Mouse (Mus musculus) thymus, postnatal 14 days (tissue): ENCODE measurements around the gene Gm10272.
"Not testable (repeated sequence)": the region's sequence is repeated elsewhere in the genome, so short reads cannot be mapped to it uniquely, and the experiment has no call there.

ENCODE experiments used
- DNase-seq: peaks from one replicate; pipeline ENCODE4 v3.0.0; 2021

Gene Gm10272

DNA sequence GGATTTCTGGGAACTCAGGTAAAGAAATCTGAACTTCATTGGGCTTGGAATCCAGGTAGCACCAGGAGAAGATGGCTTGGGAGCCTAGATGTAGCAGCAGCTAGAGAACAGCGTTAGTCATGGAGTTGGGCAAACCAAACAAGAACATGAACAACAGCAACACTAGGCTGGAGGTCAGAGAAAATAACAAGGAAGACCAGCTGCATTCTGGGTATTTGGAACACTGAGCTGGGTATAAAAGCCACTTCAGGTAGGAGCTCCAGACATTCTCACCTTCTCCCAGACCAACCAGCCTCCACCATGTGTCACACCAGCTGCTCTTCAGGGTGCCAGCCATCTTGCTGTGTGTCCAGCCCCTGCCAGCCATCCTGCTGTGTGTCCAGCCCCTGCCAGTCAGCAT is at the start of gene Gm10272:
Gm10272 (plus strand) TSS at position 301 of the 400 bp plus-strand sequence.
- no peak for DNase-seq

DNA sequence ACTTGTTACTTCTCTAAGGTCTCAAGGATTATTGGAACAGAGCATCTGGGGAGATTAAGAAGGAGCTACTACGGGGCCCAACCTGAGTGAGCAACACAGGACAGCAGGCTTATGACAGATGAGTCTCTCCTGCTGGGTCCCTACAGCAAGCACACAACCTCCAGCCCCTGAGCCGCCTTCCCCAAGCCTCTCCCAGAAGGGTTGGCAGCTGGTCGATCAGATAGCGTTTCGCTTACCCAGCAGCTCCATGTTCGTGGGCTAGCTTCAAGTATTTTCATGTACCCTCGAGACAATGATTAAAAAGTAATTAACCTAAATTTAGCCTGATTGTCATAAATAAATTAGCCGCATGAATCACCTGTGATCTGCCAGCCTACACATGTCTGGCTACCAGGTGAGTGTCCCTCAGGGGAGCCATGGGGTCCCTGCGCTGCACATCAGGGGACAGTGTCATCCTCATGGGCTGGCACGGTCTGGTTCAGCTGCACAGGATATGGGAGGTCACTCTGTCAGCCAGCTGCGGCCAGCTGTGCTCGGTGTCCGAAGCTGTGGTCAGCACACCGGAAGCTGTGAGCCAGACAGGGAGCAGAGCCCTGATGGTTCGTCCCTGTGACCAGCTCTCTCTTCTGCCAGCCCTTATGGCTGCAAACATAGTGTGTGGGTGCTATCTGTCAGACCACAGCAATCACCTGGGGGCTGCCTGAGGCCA is 48.0 kb upstream of the Gm10272 start:
- DNase-seq: no peak

DNA sequence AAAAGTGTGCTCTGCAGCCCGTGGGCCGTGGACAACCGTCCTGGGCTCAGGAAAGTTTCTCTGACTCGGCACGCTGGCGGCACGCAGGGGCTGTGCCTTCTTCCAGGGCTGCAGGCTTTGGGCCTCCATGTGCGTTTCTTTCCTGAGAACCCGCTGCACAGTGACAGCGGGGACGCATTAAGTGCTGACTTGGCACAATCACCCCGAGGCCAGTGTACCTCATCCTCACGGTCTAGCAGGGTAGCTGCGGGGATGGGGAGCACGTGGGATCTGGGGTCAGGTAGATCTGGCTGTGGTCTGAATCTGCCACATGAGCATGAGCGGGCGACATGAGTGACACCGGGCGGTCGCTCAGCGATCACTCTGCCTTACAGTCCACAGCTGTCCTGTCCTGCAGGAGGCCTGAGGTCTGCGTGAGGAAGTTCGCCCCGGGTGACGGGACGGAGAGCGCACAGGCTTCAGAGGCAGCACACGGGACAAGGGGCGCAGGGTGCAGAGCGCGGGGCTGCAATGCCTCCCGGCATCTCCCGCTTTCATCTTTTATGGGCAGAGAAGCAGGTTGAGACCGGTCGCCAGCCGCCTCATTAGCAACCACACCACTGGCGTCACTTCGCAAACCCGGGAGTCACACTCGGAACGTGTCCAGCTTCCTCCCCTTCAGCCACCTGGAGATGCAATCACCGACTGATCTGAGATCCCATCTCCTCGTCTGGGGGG is 42.3 kb upstream of the Gm10272 start:
- no peak for DNase-seq

DNA sequence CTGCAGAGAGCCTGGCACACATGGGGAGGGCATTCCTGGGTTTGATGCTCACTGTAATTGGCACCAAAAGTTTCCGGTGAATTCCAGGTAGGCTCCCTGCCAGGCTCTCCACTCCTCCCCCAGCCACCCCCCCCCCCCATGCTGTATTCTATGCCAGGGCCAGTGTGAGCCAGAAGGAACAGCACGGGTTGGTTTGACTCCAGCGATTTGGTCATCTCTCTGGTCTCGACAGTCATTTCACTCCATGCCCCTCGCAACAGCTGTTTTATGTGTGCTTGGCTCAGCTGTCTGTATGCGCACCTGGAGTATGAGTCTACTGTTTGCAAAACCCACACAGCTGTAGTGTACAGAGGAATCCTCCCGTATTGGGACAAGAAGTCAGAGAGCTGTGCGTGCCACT is 40.1 kb upstream of the Gm10272 start:
- DNase-seq: peak; percentile 39

DNA sequence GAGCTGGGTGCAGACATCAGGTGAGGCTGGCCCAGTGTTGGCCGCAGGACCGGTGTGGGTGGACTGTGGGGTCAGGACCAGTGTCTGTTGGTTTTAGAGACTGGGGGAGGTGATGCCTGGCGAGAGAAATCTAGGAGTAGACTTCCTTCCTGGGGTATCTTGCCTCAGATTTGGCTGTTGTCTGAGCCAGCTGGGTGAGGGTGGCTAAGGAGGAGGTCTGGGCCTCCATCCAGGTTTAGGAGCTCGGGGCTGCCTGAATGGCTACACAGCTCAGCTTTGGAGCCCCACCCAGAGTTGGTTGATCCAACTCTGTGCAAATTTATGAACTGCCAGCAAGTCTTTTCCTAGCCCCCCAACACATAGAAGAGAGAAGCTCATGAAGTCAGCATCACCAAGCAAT is 39.0 kb upstream of the Gm10272 start:
- no peak for DNase-seq

DNA sequence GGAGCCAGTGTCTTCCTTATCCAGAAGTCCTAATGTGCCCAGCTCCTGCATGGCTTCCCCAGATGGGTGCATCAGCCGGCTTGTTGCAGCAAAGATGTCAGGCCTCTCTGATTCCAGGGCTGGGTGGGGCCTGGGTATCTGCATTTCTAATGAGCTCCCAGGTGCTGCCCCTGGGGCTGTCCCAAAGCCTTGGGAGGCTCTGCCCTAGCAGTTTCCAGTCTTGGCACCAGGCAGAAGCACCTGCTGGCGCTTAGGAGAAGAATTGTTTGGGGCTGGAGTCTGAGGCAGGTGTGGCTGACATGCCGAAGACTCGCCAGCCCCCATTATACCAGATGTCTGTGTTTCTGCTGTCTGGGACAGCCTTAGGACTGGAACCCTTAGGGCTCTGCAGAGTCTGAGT is 35.7 kb upstream of the Gm10272 start:
- no peak for DNase-seq

DNA sequence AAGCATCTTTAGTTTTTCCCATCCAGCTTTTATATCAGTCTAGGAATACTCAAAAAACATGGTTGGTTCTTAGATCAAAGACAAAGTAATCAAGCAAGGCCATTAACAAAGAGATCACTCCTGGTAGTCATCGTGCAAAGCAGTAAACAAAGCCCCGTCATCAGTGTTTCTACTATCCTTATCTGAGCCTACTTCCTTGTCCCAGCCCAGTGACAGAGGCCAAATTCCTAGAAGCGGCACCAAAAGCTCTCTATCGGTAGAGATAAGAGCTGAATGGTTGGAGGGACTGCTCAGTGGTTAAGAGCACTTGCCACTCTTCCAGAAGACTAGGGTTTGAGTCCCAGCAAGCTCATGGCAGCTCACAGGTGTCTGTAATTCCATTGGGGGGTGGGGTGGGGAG is 34.9 kb upstream of the Gm10272 start:
- no peak for DNase-seq

DNA sequence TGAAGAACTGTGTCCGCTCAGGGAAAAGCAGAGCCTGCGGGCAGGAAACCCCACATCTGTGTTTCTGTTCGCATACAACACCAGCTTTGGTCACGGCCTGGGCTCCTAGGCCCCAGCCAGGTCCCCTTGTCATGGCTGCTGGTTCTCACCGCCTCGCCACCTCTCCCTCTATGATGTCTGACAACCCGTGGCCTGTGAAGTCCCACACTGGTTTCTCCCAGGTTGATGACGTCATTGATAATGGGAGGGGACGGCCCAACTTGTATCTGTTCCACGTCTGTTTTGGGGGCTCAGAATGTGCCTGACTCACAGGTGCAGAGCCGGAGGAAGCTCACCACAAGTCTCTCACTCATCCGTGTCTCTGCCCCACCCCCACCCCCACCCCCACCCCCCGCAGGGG is 32.7 kb upstream of the Gm10272 start:
- peak; percentile 63 for DNase-seq

DNA sequence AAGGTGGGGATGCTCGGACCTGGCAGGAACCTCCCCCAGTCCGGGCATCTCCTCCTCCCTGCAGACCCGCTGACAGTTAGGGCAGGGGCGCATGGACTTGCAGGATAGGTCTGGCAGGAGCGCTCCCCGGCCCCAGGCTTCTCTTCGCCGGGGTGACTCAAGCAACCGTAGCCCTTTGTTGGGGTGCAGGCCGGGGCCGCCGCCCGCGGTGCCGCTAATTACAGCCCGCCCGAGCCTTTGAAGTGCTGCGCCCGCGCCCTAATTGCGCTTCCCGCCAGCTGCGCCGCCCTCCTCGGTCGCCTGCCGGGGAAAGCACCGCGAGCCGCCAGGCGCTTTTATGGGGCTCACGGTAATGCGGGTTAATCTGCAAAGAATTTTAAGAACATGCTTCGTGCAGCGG is 28.9 kb upstream of the Gm10272 start:
- DNase-seq: peak; percentile 52

DNA sequence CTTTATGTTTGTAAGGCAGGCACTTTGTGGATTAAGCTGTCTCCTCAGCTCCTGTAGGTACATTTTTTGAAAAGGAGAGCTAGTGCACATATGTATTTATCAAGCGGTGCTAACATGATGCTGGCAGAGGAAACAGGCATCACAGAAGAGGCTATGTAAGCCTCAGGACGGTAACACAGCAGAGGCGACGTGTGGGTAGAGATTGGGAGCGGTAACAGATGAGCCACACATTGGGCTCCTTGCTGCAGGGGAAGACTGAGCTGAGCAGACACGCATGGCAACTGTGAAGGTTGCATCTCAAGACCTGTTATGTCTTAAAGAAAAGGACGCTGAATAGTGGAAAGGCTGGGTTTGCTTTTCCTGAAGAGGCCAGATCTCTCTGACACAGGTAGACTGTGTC is 23.4 kb upstream of the Gm10272 start:
- no peak for DNase-seq

DNA sequence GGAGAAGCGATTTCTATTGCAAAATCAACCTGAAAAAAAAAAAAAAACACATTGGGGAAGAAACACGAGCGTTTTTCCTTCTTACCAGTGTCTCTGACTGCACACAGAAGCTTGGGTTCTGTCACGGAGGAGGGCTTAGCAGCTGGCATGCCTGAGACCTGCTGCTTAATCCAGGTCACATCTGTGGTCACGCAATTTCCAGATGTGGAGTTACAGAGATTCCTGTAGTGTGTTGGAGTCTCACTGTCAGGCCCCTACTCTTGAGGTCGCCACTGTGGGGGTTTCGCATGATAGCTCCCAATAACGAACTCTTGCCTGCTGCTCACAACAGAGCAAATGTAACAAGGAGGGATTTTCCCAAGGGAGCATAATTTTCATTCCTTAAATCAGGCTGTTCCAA is 22.2 kb upstream of the Gm10272 start:
- no peak for DNase-seq

DNA sequence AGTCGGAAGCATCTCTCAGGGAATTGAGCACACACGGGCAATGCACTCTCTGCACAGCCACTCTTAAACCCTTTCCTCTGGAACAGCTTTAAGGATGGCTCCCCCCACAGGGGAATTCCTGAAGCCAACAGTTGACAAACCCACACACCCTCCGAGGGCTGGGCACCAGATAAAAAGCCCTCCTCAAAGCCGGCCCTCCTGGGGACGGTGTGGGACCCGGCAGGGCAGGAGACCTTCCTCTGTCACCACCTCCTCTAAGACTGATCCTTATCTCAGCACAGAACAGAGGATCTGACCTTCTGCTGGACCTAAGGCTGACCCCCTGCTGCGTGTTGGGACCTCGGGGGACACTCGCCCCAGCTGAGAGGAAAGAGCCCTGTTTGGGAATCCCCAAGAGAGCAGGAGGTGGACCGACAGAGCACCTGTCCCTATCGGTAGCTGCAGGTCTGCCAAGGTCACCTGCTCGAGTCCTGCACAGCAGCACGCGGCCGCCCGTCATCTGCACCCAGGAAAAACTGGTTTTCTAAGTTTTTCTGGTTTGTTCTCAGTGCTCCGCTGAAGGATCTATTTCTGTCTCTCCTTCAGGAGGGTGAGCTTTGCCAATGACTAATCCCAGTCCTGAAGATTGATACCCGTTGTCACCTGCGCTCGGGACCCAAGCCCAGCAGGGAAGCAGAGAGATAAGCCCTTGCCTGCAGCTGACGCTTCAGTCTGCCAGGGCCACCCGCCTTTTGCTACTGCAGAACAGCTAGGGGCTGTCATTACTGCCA is 20.3 kb upstream of the Gm10272 start, which contains the start of gene Tspear:
Tspear (plus strand) TSS at position 675 of the 770 bp plus-strand sequence.
- DNase-seq: no peak

DNA sequence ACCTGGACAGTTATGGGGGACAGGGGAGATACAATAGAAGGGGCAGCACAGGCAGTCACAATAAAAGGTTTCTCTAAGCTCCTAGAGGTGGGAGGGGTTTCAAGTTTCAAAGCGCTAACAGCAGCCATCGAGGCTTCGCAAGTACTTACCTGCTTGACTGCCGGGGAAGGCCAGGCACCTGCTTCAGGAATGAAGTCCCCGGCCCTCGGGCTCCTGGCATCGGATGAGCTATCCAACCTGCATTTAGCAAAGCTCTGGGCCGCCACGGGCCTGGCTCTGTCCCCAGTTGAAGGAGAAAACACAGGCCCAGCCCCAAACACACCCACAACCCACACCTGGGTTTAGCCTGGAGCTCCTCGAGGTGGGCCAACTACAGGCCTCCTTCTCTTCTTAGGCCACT is 19.4 kb upstream of the Gm10272 start:
- no peak for DNase-seq

DNA sequence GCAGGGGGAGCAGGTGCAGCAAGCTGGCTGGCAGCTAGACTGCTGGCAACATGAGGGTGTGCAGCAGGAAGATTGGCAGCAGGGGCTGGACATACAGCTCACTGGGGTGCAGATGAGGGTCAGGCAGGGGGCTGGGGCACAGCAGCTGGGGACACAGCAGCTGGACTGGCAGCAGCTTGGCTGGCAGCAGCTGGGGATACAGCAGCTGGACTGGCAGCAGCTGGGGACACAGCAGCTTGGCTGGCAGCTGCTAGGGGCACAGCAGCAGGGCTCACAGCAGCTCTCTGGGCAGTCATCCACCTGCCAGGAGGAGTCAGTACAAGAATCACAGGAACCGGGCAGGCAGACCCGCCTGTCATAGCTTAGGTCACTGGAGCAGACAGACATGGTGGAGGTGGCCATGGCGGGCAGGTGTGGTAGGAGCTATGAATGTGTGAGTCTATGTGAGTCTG is 16.0 kb upstream of the Gm10272 start, which contains the start of gene Gm19402:
Gm19402 (minus strand) TSS at position 402 of the 452 bp plus-strand sequence.
- DNase-seq: not testable (repeated sequence)

DNA sequence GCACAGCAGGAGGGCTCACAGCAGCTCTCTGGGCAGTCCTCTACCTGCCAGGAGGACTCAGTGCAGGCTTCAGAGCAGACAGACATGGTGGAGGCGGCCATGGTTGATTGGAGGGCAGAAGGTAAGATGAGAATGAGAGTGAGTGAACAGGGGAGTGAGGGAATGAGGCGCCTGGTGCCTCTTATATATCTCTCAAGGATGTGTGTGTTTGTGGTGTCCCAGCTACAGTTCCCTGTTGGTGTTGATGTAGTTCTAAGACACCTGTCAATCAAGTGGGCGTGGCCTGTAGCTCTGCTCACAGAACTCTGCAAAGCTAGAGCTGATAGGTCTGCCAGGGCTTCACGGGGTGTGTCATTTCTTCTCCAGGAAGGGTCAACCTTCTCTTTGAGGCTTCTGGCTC is 9.3 kb upstream of the Gm10272 start, which contains the start of gene Gm9508:
Gm9508 (minus strand) TSS at position 101 of the 400 bp plus-strand sequence.
- DNase-seq: no peak

DNA sequence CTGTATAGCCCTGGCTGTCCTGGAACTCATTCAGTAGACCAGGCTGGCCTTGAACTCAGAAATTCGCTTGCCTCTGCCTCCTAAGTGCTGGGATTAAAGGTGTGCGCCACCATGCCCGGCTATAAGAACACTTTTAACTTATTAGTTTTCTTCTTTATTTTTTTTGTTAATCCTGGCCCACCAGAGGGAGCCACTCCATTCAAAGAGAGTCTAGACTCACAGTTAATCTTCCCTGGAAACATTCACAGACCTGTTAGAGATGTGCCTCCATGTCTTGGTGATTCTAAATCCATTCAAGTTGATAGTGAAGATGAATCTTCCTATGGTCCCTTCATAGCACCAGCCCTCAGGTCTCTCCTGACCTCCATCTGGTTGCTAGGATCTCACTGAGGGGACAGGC is 3.4 kb downstream of the Gm10272 start:
- no peak for DNase-seq

DNA sequence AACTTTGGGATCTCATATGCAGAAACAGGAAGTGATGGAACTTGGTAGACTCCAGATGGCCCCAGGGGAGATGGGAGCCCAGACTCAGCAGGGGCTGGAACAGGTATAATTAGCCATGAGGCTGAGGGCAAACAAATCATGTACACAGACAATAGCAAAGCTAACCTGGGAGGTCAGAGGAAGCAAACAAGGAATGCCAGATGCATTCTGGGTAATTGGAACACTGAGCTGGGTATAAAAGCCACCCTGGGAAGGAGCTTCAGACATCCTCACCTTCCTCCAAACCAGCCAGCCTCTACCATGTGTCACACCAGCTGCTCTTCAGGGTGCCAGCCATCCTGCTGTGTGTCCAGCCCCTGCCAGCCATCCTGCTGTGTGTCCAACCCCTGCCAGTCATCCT is 4.7 kb downstream of the Gm10272 start, which contains the start of gene Gm10024:
Gm10024 (plus strand) TSS at position 301 of the 400 bp plus-strand sequence.
- not testable (repeated sequence) for DNase-seq

DNA sequence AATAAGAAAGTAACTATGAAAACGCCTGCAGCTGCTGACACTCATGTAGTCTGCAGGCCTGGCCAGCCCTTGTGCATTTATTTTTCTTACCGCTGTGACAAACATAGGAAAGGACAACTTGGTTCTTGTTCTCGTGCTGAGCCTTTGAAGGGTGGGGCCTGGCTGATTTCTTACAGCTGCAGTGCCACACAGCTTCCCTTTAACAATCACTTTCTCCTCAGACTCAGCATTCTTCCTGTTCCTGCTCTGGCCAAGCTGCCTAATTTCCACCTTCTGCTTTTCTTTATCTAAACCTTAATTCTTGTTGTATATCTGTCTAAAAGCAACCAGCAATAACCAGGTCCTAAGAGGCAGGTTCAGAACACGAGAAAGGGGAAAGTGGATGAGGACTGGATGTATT is 7.3 kb downstream of the Gm10272 start:
- no peak for DNase-seq

DNA sequence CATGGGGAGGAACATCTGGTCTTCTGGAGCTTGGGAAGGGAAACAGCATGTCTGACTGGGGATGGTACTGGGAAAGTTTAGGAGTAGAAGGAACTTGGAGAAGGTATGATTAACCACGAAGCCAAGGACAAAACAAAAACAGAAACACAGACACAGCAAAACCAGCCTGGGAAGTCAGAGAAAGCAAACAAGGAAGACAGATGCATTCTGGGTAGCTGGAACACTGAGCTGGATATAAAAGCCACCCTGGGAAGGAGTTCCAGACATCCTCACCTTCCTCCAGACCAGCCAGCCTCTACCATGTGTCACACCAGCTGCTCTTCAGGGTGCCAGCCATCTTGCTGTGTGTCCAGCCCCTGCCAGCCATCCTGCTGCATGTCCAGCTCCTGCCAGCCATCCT is 9.1 kb downstream of the Gm10272 start, which contains the start of gene Gm10142:
Gm10142 (plus strand) TSS at position 301 of the 400 bp plus-strand sequence.
- DNase-seq: no peak

DNA sequence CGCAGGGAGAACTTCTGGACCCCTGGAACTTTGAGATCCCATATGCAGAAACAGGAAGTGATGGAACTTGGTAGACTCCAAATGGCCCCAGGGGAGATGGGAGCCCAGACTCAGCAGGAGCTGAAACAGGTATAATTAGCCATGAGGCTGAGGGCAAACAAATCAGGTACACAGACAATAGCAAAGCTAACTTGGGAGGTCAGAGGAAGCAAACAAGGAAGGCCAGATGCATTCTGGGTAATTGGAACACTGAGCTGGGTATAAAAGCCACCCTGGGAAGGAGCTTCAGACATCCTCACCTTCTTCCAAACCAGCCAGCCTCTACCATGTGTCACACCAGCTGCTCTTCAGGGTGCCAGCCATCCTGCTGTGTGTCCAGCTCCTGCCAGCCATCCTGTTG is 13.9 kb downstream of the Gm10272 start, which contains the start of gene Krtap12-1:
Krtap12-1 (plus strand) TSS at position 301 of the 400 bp plus-strand sequence.
- not testable (repeated sequence) for DNase-seq

DNA sequence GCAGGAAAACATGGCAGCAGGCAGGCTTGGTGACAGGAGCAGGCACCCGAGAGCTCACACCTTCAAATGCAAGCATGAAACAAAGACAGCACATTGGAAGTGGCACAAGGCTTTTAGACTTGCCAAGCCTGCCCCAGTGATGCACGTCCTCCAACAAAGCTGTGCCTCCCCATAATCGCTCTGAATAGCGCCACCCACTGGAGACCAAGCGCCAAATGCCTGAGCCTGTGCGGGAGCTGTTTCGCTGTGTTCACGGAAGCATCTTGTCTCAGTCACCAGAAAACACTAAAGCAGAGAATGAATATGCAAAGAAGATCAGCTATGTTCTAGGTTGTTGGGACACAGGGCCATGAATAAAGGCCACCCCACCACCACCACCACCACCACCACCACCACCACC is 18.4 kb downstream of the Gm10272 start:
- DNase-seq: no peak

DNA sequence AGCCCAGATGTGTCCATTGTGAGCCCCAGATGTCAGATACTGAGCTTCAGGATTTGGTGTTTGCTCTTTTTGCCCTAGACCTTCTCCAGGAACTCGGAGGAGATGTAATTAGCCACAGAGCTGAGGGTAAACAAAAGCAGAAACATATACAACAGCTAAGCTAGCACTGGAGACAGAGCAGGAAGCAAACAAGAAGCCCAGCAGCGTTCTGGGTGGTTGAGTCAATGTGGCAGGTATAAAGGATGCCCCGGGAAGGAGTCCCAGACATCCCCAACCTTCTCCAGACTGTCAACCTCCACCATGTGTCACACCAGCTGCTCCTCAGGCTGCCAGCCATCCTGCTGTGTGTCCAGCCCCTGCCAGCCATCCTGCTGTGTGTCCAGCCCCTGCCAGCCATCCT is 19.8 kb downstream of the Gm10272 start, which contains the start of gene Gm10100:
Gm10100 (plus strand) TSS at position 301 of the 400 bp plus-strand sequence.
- DNase-seq: no peak

DNA sequence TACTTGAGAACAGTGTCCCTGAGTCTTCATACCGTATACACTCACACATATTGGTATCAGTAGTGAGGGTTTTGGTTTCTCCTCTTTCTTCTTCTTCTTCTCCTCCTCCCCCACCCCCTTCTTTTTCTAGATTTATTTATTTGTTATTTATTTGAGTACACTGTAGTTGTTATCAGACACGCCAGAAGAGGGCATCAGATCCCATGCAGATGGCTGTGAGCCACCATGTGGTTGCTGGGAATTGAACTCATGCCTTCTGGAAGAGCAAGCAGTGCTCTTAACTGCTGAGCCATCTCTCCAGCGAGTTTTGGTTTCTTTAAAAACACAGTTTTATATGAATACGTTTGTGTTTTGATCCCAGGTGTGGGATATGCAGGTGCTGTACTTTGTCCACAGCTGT is 21.9 kb downstream of the Gm10272 start:
- DNase-seq: no peak
